Mouse (Mus musculus) MEL (cell line): ENCODE measurements around the gene Filip1l. TPM values are rescaled to one million over a fixed set of nuclear protein-coding genes. Genes with fewer than 3 reads are reported as not detected.
A peak's percentile ranks its signal among the peaks of the same experiment; 100 is the strongest.

Experiments used
- DNase-seq: peaks from one replicate; pipeline ENCODE4 v3.0.0; 2011; ENCODE audit warnings: low read depth, low spot score
- H3K27ac ChIP-seq: 2 replicates; pipeline ENCODE4 v1.5.1; 2012; ENCODE audit warnings: low read depth, mild to moderate bottlenecking, control low read depth, low read length, moderate library complexity; ENCODE audit not compliant: control insufficient read depth
- H3K27me3 ChIP-seq, 2 experiments: fragments of 150-350 bp in 1 of 2; sonication (generic) in 1 of 2; 2 replicates each; pipeline ENCODE4 v1.6.1; 2012; ENCODE audit warnings: low read length in 2 of 2, mild to moderate bottlenecking in 2 of 2, improper control_type of control experiment in 1 of 2, moderate library complexity in 1 of 2; ENCODE audit not compliant: insufficient read depth in 2 of 2, control insufficient read depth in 1 of 2
- H3K36me3 ChIP-seq, 2 experiments: 2 replicates each; pipeline ENCODE4 v1.6.1; 2012 to 2014; ENCODE audit warnings: low read length in 2 of 2, improper control_type of control experiment in 1 of 2, inconsistent platforms in 1 of 2, mild to moderate bottlenecking in 1 of 2; ENCODE audit not compliant: insufficient read depth in 2 of 2, control insufficient read depth in 1 of 2
- H3K4me1 ChIP-seq, 2 experiments: fragments of 150-350 bp in 1 of 2; sonication (generic) in 1 of 2; 2 replicates each; pipeline ENCODE4 v1.6.1; 2012; ENCODE audit warnings: low read length in 2 of 2, improper control_type of control experiment in 1 of 2, mild to moderate bottlenecking in 1 of 2; ENCODE audit not compliant: insufficient read depth in 2 of 2, control insufficient read depth in 1 of 2
- H3K4me3 ChIP-seq, 2 experiments: fragments of 150-350 bp in 1 of 2; sonication (generic) in 1 of 2; 2 replicates each; pipeline ENCODE4 v1.5.1; 2012; ENCODE audit warnings: low read depth in 2 of 2, low read length in 2 of 2, mild to moderate bottlenecking in 2 of 2, moderate library complexity in 2 of 2, control low read depth in 1 of 2, improper control_type of control experiment in 1 of 2; ENCODE audit not compliant: control insufficient read depth in 1 of 2, insufficient read depth in 1 of 2
- H3K79me2 ChIP-seq: 2 replicates; pipeline ENCODE4 v1.6.1; 2012; ENCODE audit warnings: mild to moderate bottlenecking, low read length, moderate library complexity; ENCODE audit not compliant: control insufficient read depth, poor library complexity, insufficient read depth
- H3K9ac ChIP-seq: 2 replicates; pipeline ENCODE4 v1.6.1; 2012; ENCODE audit warnings: low read depth, mild to moderate bottlenecking, control low read depth, low read length, moderate library complexity; ENCODE audit not compliant: control insufficient read depth, poor library complexity, severe bottlenecking
- H3K9me3 ChIP-seq: fragments of 150-350 bp; sonication (generic); replicated peaks from 2 replicates; pipeline ENCODE4 v1.6.1; 2012; ENCODE audit warnings: mild to moderate bottlenecking, low read length, improper control_type of control experiment, moderate library complexity; ENCODE audit not compliant: insufficient read depth
- BHLHE40 ChIP-seq: IDR thresholded peaks from 2 replicates; pipeline ENCODE4 v1.6.1; 2012; ENCODE audit warnings: low read depth, mild to moderate bottlenecking, inconsistent platforms, low read length, improper control_type of control experiment, borderline replicate concordance
- CHD1 ChIP-seq: IDR thresholded peaks from 2 replicates; pipeline ENCODE4 v1.6.1; 2012; ENCODE audit warnings: low read depth, mild to moderate bottlenecking, inconsistent platforms, low read length, improper control_type of control experiment
- GABPA ChIP-seq: IDR thresholded peaks from 2 replicates; pipeline ENCODE4 v1.6.1; 2012; ENCODE audit warnings: low read depth, mild to moderate bottlenecking, inconsistent platforms, low read length, improper control_type of control experiment, moderate library complexity
- HCFC1 ChIP-seq: IDR thresholded peaks from 2 replicates; pipeline ENCODE4 v1.6.1; 2012; ENCODE audit warnings: low read depth, mild to moderate bottlenecking, inconsistent platforms, low read length, improper control_type of control experiment, moderate library complexity
- JUND ChIP-seq: IDR thresholded peaks from 2 replicates; pipeline ENCODE4 v1.6.1; 2011; ENCODE audit warnings: low read depth, mild to moderate bottlenecking, improper control_type of control experiment, low read length
- KAT2A ChIP-seq: conservative IDR thresholded peaks from 2 replicates; pipeline ENCODE4 v1.6.1; 2012; ENCODE audit warnings: low read depth, low read length, improper control_type of control experiment, inconsistent platforms
- MAX ChIP-seq: IDR thresholded peaks from 2 replicates; pipeline ENCODE4 v1.6.1; 2011; ENCODE audit warnings: low read length, improper control_type of control experiment
- MYB ChIP-seq: IDR thresholded peaks from 2 replicates; pipeline ENCODE4 v1.6.1; 2011; ENCODE audit warnings: mild to moderate bottlenecking, low read depth, low read length, improper control_type of control experiment
- MYC ChIP-seq: IDR thresholded peaks from 2 replicates; pipeline ENCODE4 v1.6.1; 2011; ENCODE audit warnings: low read depth, mild to moderate bottlenecking, low read length, improper control_type of control experiment, moderate library complexity
- NELFE ChIP-seq: IDR thresholded peaks from 2 replicates; pipeline ENCODE4 v1.6.1; 2011; ENCODE audit warnings: low read depth, low read length, improper control_type of control experiment
- NRF1 ChIP-seq: IDR thresholded peaks from 2 replicates; pipeline ENCODE4 v1.6.1; 2014; ENCODE audit warnings: low read depth, mild to moderate bottlenecking, inconsistent platforms, low read length, improper control_type of control experiment, moderate library complexity; ENCODE audit not compliant: poor library complexity, insufficient read depth, severe bottlenecking
- POLR2A ChIP-seq, 2 experiments: IDR thresholded peaks; 2 replicates each; pipeline ENCODE4 v1.6.1; 2011 to 2012; ENCODE audit warnings: low read length in 2 of 2, mild to moderate bottlenecking in 2 of 2, control low read depth in 1 of 2, improper control_type of control experiment in 1 of 2, low read depth in 1 of 2, moderate library complexity in 1 of 2; ENCODE audit not compliant: control insufficient read depth in 1 of 2, insufficient read depth in 1 of 2, poor library complexity in 1 of 2
- POLR2AphosphoS5 ChIP-seq: IDR thresholded peaks from 2 replicates; pipeline ENCODE4 v1.6.1; 2012; ENCODE audit warnings: low read depth, borderline replicate concordance, mild to moderate bottlenecking, inconsistent platforms, low read length, moderate library complexity, mixed read lengths
- RAD21 ChIP-seq: IDR thresholded peaks from 2 replicates; pipeline ENCODE4 v1.6.1; 2011; ENCODE audit warnings: mild to moderate bottlenecking, low read depth, low read length, improper control_type of control experiment
- SIN3A ChIP-seq: IDR thresholded peaks from 2 replicates; pipeline ENCODE4 v1.6.1; 2012; ENCODE audit warnings: low read length, improper control_type of control experiment, inconsistent platforms
- SMC3 ChIP-seq: IDR thresholded peaks from 2 replicates; pipeline ENCODE4 v1.6.1; 2011; ENCODE audit warnings: low read depth, low read length, improper control_type of control experiment
- TAL1 ChIP-seq: IDR thresholded peaks from 2 replicates; pipeline ENCODE4 v1.6.1; 2012; ENCODE audit warnings: mild to moderate bottlenecking, inconsistent platforms, low read length, moderate library complexity, mixed read lengths
- TBP ChIP-seq: IDR thresholded peaks from 2 replicates; pipeline ENCODE4 v1.8.0; 2011; ENCODE audit warnings: low read depth, low read length, improper control_type of control experiment
- USF1 ChIP-seq: IDR thresholded peaks from 2 replicates; pipeline ENCODE4 v1.6.1; 2014; ENCODE audit warnings: low read depth, mild to moderate bottlenecking, inconsistent platforms, low read length, improper control_type of control experiment, moderate library complexity
- USF2 ChIP-seq, 2 experiments: IDR thresholded peaks; 2 replicates each; pipeline ENCODE4 v1.6.1; 2011 to 2012; ENCODE audit warnings: improper control_type of control experiment in 2 of 2, low read length in 2 of 2, borderline replicate concordance in 1 of 2, inconsistent platforms in 1 of 2, low read depth in 1 of 2, mild to moderate bottlenecking in 1 of 2; ENCODE audit not compliant: insufficient read depth in 1 of 2
- ZC3H11A ChIP-seq: IDR thresholded peaks from 2 replicates; pipeline ENCODE4 v1.6.1; 2012; ENCODE audit warnings: low read depth, mild to moderate bottlenecking, inconsistent platforms, low read length, improper control_type of control experiment
- ZMIZ1 ChIP-seq: IDR thresholded peaks from 2 replicates; pipeline ENCODE4 v1.6.1; 2012; ENCODE audit warnings: low read depth, mild to moderate bottlenecking, inconsistent platforms, low read length, improper control_type of control experiment, moderate library complexity
- polyA plus RNA-seq, 2 experiments: library from polyadenylated mRNA; stranded (reverse) in 1 of 2; unstranded in 1 of 2; fragments of >175 nt in 1 of 2; fragments of >200 nt in 1 of 2; gene quantifications; 2 replicates each; pipeline versions ENCODE4 v1.2.1 to v1.2.4; 2012; ENCODE audit warnings: low replicate concordance in 2 of 2, low read depth in 1 of 2; ENCODE audit not compliant: insufficient read length in 2 of 2, insufficient read depth in 1 of 2, missing spikeins in 1 of 2
- total RNA-seq: library from RNA; depleted of rRNA; stranded (reverse); fragments of 300-350 nt; gene quantifications from 2 replicates; pipeline ENCODE4 v1.2.3, GENCODE M21; 2012

Gene Filip1l
- total and polyA plus RNA-seq, 3 experiments: 0.27 to 1.8 TPM; not detected in 1

GRCm38 (mm10) chr16:57485265-57485664 is 132.4 kb downstream of the Filip1l start (continued):
- no peak for TF ChIP-seq MYB
- TF ChIP-seq POLR2AphosphoS5: no peak
- no peak for TF ChIP-seq TBP
- no peak for TF ChIP-seq SMC3
- no peak for TF ChIP-seq HCFC1
- TF ChIP-seq CHD1: no peak
- 0 out of 2 replicates have a peak, but pooled peaks have one; percentile 50 for TF ChIP-seq SIN3A
- peak; percentile 73 for TF ChIP-seq MAX
- no peak for TF ChIP-seq GABPA
- no peak for TF ChIP-seq NRF1
- no peak for TF ChIP-seq JUND
- no peak for TF ChIP-seq USF2 (IDR thresholded peaks at IDR 0.05; ENCODE audit: borderline replicate concordance in 1 of 2, insufficient read depth in 1 of 2, low read depth in 1 of 2, low read length in 2 of 2)
- no peak for TF ChIP-seq TAL1
- no peak for TF ChIP-seq KAT2A
- TF ChIP-seq NELFE: no peak
- TF ChIP-seq USF1: no peak
- no peak for TF ChIP-seq ZC3H11A
- no peak for TF ChIP-seq BHLHE40
- TF ChIP-seq POLR2A (IDR thresholded peaks at IDR 0.05; ENCODE audit: control insufficient read depth in 1 of 2, insufficient read depth in 1 of 2, low read depth in 1 of 2, low read length in 2 of 2, poor library complexity in 1 of 2): no peak
- no peak for TF ChIP-seq RAD21
- TF ChIP-seq ZMIZ1: no peak

- no peaks in the 10 kb centered on the region for H3K27me3 ChIP-seq
- peak; percentile 56 for DNase-seq
- no peaks in the 10 kb centered on the region for H3K9me3 ChIP-seq
- H3K9ac ChIP-seq: no peak overlapping the region
- H3K36me3 ChIP-seq: peaks cover 0 to 31% of the 10 kb centered on the region in 2 experiments; a peak in 2 of 4 replicates
- peak overlapping the region; percentile 74 for H3K27ac ChIP-seq
- no peak overlapping the region for H3K4me3 ChIP-seq
- H3K79me2 ChIP-seq: peaks cover 2% of the 10 kb centered on the region; the same call in 1 of the 2 replicates
- peaks cover 19 to 29% of the 10 kb centered on the region in 2 experiments for H3K4me1 ChIP-seq
- TF ChIP-seq USF2 (IDR thresholded peaks at IDR 0.05; ENCODE audit: borderline replicate concordance in 1 of 2, insufficient read depth in 1 of 2, low read depth in 1 of 2, low read length in 2 of 2) (no peak), POLR2A (IDR thresholded peaks at IDR 0.05; ENCODE audit: control insufficient read depth in 1 of 2, insufficient read depth in 1 of 2, low read depth in 1 of 2, low read length in 2 of 2, poor library complexity in 1 of 2) (no peak), MYC (0 out of 2 replicates have a peak, but pooled peaks have one; percentile 51), USF1 (no peak)
Measured at GRCm38 (mm10) chr16:57486266-57486665, 133.4 kb downstream of the Filip1l start.
